22 mouse cellular contexts compared by ENCODE assay signal in genomic region chr2:130540266-130540665, GRCm38 (mm10). TPM values are rescaled to one million over a fixed set of nuclear protein-coding genes. Genes with fewer than 3 reads are reported as not detected.
DNase-seq lines count a peak whose midpoint lies in the region; ATAC-seq and TF ChIP-seq lines count a peak whose summit lies in the region.
"Had no signal": no experiment of that assay in that cellular context is flagged by ENCODE, and none has a peak within 500 bp of the region (broad histone marks: within the 10 kb centered on the region; RNA-seq: fewer than 3 reads in every experiment).

No protein-coding gene starts in this region.

- no peak overlapping the region for H3K4me2 ChIP-seq in liver, postnatal 0 days (ENCODE audit: low read depth, low read length)
- no peak overlapping the region for H3K4me2 ChIP-seq in myocyte (ENCODE audit: low read depth)
- H3K4me2 ChIP-seq: embryonic facial prominence, embryonic 12.5 days; hindbrain, embryonic 14.5 days; midbrain, embryonic 12.5 days had no signal

- no peaks in the 10 kb centered on the region for H3K9me3 ChIP-seq in liver, postnatal 0 days (ENCODE audit: low read length)
- H3K9me3 ChIP-seq: embryonic facial prominence, embryonic 12.5 days; midbrain, embryonic 12.5 days had no signal

- H3K4me1 ChIP-seq in liver, postnatal 0 days (ENCODE audit: insufficient read depth) = no peaks in the 10 kb centered on the region
- H3K4me1 ChIP-seq: embryonic facial prominence, embryonic 12.5 days; midbrain, embryonic 12.5 days had no signal

- no peak for TF ChIP-seq CTCF in liver, postnatal 0 days (IDR thresholded peaks at IDR 0.05; ENCODE audit: low read depth)

- peak; percentile 47 for ATAC-seq in liver, postnatal 0 days
- ATAC-seq in activated CD4-positive, CD25-positive, alpha-beta regulatory T cell, adult 4 months = peak; percentile 29

- H3K36me3 ChIP-seq in liver, postnatal 0 days (replicated peaks; ENCODE audit: insufficient read depth, low read length) = peaks cover 70% of the 10 kb centered on the region
- H3K36me3 ChIP-seq in myocyte (ENCODE audit: control insufficient read depth, insufficient read depth) = peaks cover 63% of the 10 kb centered on the region

- peak overlapping the region; percentile 57 for H3K27ac ChIP-seq in liver, postnatal 0 days (ENCODE audit: low read depth)
- H3K27ac ChIP-seq: embryonic facial prominence, embryonic 12.5 days; hindbrain, embryonic 14.5 days; liver, embryonic 14.5 days; midbrain, embryonic 12.5 days had no signal

- H3K4me3 ChIP-seq in liver, postnatal 0 days (ENCODE audit: low read depth, low read length) = no peak overlapping the region
- no peak overlapping the region for H3K4me3 ChIP-seq in myocyte
- H3K4me3 ChIP-seq: embryonic facial prominence, embryonic 12.5 days; midbrain, embryonic 12.5 days had no signal

- H3K27me3 ChIP-seq in liver, postnatal 0 days (ENCODE audit: insufficient read depth, low read length) = no peaks in the 10 kb centered on the region
- no peaks in the 10 kb centered on the region for H3K27me3 ChIP-seq in myocyte (ENCODE audit: control insufficient read depth, insufficient read depth, insufficient read length)
- H3K27me3 ChIP-seq: embryonic facial prominence, embryonic 12.5 days; midbrain, embryonic 12.5 days had no signal

- no peaks in the 10 kb centered on the region for H3K79me2 ChIP-seq in myocyte (ENCODE audit: control insufficient read depth, insufficient read depth)

- TF ChIP-seq POLR2A in myocyte (IDR thresholded peaks at IDR 0.05; ENCODE audit: insufficient read length, low read depth) = no peak

- H3K9ac ChIP-seq in liver, postnatal 0 days (replicated peaks) = no peak overlapping the region
- H3K9ac ChIP-seq: embryonic facial prominence, embryonic 12.5 days; hindbrain, embryonic 14.5 days; liver, embryonic 14.5 days; midbrain, embryonic 12.5 days had no signal

- DNase-seq in liver, postnatal 0 days = peak; percentile 31
- DNase-seq in liver = no peak
- peak; percentile 76 for DNase-seq in thymus, postnatal 14 days
- DNase-seq in right cerebral cortex, postnatal 25 days = no peak
- no peak for DNase-seq in cerebellum, adult 9-11 months
- no peak for DNase-seq in cerebellum, adult 8-10 months
- DNase-seq: cerebellum, postnatal 36 days; kidney, adult 2 months; kidney, postnatal 4 days; layer of hippocampus, postnatal 36 days; lung, postnatal 10 days had no signal

- no peak overlapping the region for H3ac ChIP-seq in myocyte (ENCODE audit: control insufficient read depth, insufficient read length)

- no peak for TF ChIP-seq EP300 in liver, postnatal 0 days (IDR thresholded peaks at IDR 0.05; ENCODE audit: low read depth)

- 58% methylated on average over 9 of the region's 9 CpGs for WGBS in liver, postnatal 0 days (ENCODE audit: insufficient replicate concordance)

TF ChIP-seq in myocyte, 11 proteins besides CTCF, POLR2A, EP300 and RAD21:
- no peak for TF ChIP-seq REST (IDR thresholded peaks at IDR 0.05; ENCODE audit: insufficient read depth, insufficient read length)
- TF ChIP-seq CEBPB (IDR thresholded peaks at IDR 0.05; ENCODE audit: insufficient read depth, poor library complexity, severe bottlenecking) = no peak
- TF ChIP-seq TCF12 (IDR thresholded peaks at IDR 0.05; ENCODE audit: insufficient read depth, poor library complexity, severe bottlenecking) = no peak
- no peak for TF ChIP-seq TCF3 (IDR thresholded peaks at IDR 0.05; ENCODE audit: insufficient read length, low read depth)
- TF ChIP-seq MAX (IDR thresholded peaks at IDR 0.05; ENCODE audit: low read depth) = no peak
- peak in 2 of 3 experiments; percentile 11 to 58 for TF ChIP-seq MYOG (IDR thresholded peaks at IDR 0.05; ENCODE audit: control insufficient read depth in 1 of 3, insufficient read depth in 1 of 3, insufficient read length in 2 of 3, low read depth in 2 of 3)
- TF ChIP-seq SRF (IDR thresholded peaks at IDR 0.05; ENCODE audit: control insufficient read depth, insufficient read length, low read depth) = no peak
- no peak for TF ChIP-seq USF1 (IDR thresholded peaks at IDR 0.05; ENCODE audit: low read depth)
- TF ChIP-seq MYOD1 (IDR thresholded peaks at IDR 0.05; ENCODE audit: control insufficient read depth in 1 of 3, insufficient read length in 2 of 3, low read depth in 2 of 3) = peak in 1 of 3 experiments; percentile 36

RNA-seq across cellular contexts. Expression of gene Mrps26, which starts 23.3 kb away (rescaled TPM):
- polyA plus RNA-seq in liver, postnatal 0 days (2015; fragmentation: Nextera tagmentation; extraction: Ambion mirVana) = 38.8 and 39.8 TPM in 2 replicates
- polyA plus RNA-seq in activated CD4-positive, CD25-positive, alpha-beta regulatory T cell, adult 4 months (2017; shearing (Covaris generic)) = 10 to 100 TPM; 25.4 to 31.1 TPM
- 86.9 TPM for polyA plus RNA-seq in myocyte (2012; fragmentation: generic; extraction: Trizol)

RNA-seq across cellular contexts. Expression of gene Oxt, which starts 35.7 kb away (rescaled TPM):
- not detected in 2 replicates for polyA plus RNA-seq in liver, postnatal 0 days (2015; fragmentation: Nextera tagmentation; extraction: Ambion mirVana)
- not detected for polyA plus RNA-seq in activated CD4-positive, CD25-positive, alpha-beta regulatory T cell, adult 4 months (2017; shearing (Covaris generic))
- not detected for polyA plus RNA-seq in myocyte (2012; fragmentation: generic; extraction: Trizol)
- polyA plus RNA-seq: C2C12; embryonic facial prominence, embryonic 12.5 days; gonadal fat pad, adult 2 months; heart, embryonic 14.5 days; hindbrain, embryonic 14.5 days; kidney, adult 2 months; limb, embryonic 11.5 days; liver, embryonic 14.5 days; midbrain, embryonic 12.5 days; stomach, embryonic 14.5 days had no signal

RNA-seq across cellular contexts. Expression of gene Avp, which starts 42.1 kb away (rescaled TPM):
- not detected in 2 replicates for polyA plus RNA-seq in liver, postnatal 0 days (2015; fragmentation: Nextera tagmentation; extraction: Ambion mirVana)
- not detected for polyA plus RNA-seq in activated CD4-positive, CD25-positive, alpha-beta regulatory T cell, adult 4 months (2017; shearing (Covaris generic))
- not detected for polyA plus RNA-seq in myocyte (2012; fragmentation: generic; extraction: Trizol)
- polyA plus RNA-seq: C2C12; embryonic facial prominence, embryonic 12.5 days; gonadal fat pad, adult 2 months; heart, embryonic 14.5 days; hindbrain, embryonic 14.5 days; kidney, adult 2 months; limb, embryonic 11.5 days; liver, embryonic 14.5 days; midbrain, embryonic 12.5 days; stomach, embryonic 14.5 days had no signal

Comparison
In these comparisons a context has a peak if more than half of its experiments do, and no peak if none do; other contexts are left out.
1. DNase-seq: peak in liver, postnatal 0 days (single experiment) and thymus, postnatal 14 days (single experiment); none in liver (single experiment), right cerebral cortex, postnatal 25 days (single experiment), cerebellum, adult 9-11 months (single experiment) and cerebellum, adult 8-10 months (single experiment).